Mouse (Mus musculus): Measurements from ENCODE around the gene Nphp4.

- TF ChIP-seq USF1 (IDR thresholded peaks at IDR 0.05; ENCODE audit: low read depth): no peak
- no peak for TF ChIP-seq POLR2A (IDR thresholded peaks at IDR 0.05; ENCODE audit: insufficient read length, low read depth)
- TF ChIP-seq SRF (IDR thresholded peaks at IDR 0.05; ENCODE audit: control insufficient read depth, insufficient read length, low read depth): no peak
- no peak for TF ChIP-seq MAX (IDR thresholded peaks at IDR 0.05; ENCODE audit: low read depth)
- TF ChIP-seq TCF12 (IDR thresholded peaks at IDR 0.05; ENCODE audit: insufficient read depth, poor library complexity, severe bottlenecking): no peak
- no peak for TF ChIP-seq MYOG (IDR thresholded peaks at IDR 0.05; ENCODE audit: control insufficient read depth in 1 of 3, insufficient read depth in 1 of 3, insufficient read length in 2 of 3, low read depth in 2 of 3)
- TF ChIP-seq TCF3 (IDR thresholded peaks at IDR 0.05; ENCODE audit: insufficient read length, low read depth): no peak
- no peak for TF ChIP-seq POLR2AphosphoS2 (IDR thresholded peaks at IDR 0.05; ENCODE audit: insufficient read length, low read depth)
- no peak for TF ChIP-seq MYOD1 (IDR thresholded peaks at IDR 0.05; ENCODE audit: control insufficient read depth in 1 of 3, insufficient read length in 2 of 3, low read depth in 2 of 3)
- no peak for TF ChIP-seq CEBPB (IDR thresholded peaks at IDR 0.05; ENCODE audit: insufficient read depth, poor library complexity, severe bottlenecking)
- TF ChIP-seq E2F4 (IDR thresholded peaks at IDR 0.05; ENCODE audit: insufficient read depth): no peak
Observed at GRCm38 (mm10) chr4:152553582-152554285, 77.2 kb downstream of the Nphp4 start.

Data from myocyte (in vitro differentiated cells).